Mouse (Mus musculus) kidney, adult 9 months (tissue): ENCODE data around the gene Zc3h12d.

Experiments used
- DNase-seq: peaks from one replicate; pipeline ENCODE4 v3.0.0; 2022

The Zc3h12d gene

DNA sequence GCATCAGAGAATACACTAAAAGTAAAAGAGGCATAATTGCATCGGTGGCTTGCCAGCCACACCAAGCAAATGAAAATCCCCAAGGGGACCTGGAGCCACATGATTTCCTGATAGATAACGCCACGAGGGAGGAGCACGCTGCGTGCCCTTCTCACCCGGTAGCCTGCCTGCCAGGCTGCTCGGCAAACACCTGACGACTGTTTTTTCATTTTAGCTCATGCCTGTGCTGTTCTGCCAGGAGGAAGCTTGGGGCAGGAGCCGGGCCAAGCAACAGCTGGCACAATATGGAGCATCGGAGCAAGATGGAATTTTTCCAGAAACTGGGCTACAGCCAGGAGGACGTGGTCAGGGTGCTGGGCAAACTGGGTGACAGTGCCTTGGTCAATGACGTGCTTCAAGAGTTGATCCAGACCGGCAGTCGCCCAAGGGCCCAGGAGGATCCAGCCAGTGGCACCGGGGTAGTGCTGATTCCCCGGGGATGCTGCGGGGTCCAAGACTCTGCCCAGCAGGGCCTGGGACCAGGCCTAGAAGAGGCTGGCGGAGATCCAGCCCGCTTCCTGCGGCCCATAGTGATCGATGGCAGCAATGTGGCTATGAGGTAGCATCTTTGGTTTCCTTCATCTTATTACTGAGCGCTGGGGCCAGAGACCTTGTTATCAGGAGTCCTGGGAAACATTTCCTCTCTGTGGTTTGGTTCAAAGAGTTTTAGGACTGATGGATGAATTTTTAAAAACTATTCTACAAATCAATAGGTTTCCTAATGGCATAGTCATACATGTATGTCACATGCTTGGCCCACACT, 7.5 kb downstream of the Zc3h12d start:
- no peak for DNase-seq

- DNase-seq: no peak
These were observed 8.1 kb downstream of the Zc3h12d start for GRCm38 (mm10) chr10:7840353-7840733.

DNA sequence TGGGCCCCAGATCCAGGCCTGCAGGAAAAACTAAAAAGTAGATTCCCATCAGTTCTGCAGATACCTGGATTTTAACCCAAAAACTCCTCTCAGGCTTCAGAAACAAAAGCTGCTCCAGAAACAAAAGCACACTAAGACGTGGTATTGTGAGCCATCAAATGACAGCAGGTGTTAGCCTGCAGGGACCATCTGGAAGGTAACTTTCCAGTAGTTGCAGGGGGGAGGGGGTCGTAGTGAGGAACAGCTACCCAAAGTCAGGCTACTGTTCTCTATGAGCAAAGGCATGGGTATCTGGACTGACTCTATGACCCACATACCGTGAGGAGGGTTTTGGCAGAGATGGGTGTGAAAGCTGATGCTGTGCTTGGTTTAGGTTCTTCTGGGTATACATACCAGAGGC, 8.5 kb downstream of the Zc3h12d start:
- no peak for DNase-seq

DNA sequence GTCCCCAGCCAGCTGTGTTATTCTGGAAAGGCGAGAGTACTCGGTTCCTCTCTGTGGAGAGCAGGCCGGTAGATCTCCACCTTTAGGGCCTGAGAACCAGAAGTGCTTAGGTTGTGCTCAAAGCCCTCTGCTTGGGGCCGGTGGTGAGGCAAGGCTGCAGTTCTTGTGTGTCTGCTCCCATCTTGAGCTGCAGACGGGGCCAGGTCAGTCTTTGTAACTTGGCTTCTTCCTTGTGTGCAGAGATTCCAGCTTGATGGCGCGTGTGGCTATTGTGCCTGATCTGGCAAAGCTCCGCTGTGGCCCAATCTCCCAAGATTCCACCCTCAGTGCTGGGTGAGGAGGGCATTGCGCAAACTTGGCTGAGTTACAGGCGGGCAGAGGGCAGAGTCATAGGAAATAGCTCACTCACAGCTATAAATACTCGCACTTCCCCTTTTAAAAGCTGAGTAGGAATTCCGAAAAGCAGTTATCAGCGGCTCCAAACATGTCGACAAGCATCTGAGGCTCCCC, 9.4 kb downstream of the Zc3h12d start:
- peak; percentile 75 for DNase-seq

DNA sequence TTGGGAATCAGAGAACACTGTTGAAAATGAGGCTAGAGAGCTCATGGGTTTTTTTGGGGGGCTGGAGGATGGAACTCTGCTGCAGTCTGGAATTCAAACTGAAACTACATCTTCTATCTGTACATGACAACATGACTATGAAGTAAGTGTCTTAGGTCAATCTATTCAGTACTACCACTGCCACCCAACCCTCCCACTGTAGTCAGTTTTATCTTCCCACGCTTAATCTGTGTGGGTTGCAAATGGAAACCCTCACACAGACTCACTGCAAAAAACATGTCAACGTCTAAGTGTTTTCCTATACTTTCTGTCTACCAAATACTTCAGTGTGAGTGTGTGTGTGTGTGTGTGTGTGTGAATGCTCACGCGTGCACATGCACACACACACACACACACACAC, 10.9 kb downstream of the Zc3h12d start:
- no peak for DNase-seq

- DNase-seq: no peak
These were observed 11.9 kb downstream of the Zc3h12d start for GRCm38 (mm10) chr10:7844161-7844560.

DNA sequence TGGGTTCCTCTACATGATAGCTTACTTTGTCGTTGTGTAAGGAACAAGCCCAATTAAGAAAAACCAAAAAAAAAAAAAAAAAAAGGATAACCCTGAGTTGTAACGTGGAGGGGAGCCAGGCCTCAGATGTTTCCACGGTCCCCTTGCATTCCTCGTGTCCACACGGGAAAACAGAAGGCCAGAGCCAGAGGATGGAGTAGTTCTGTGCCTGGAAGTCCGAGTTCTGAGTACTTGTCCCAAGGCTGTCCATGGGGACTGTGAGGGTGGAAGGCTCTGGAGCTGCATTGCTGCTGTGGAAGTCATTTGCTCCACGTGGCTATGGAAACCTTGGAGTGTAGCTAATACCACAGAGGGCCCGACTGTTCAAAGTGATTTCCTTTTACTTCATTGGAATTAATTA, 12.9 kb downstream of the Zc3h12d start:
- DNase-seq: no peak

DNA sequence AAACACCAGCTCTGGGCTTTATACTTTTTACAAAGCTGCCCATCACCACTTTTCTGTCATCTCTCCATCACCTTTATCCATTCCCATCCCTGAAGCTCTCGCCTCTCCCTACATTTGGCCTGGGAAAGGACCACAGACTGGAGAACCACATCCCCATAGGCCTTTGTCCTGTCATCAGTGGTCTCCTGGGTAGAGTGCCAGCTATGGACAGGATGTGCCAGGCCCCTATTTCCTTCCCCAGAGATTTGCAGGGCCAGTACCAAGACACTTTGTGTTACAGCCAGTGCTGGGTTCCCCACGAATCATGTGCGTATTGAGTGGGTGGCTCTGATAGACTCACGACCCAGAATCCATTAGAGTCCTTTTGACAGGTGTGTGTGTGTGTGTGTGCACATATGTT, 13.7 kb downstream of the Zc3h12d start:
- DNase-seq: no peak

DNA sequence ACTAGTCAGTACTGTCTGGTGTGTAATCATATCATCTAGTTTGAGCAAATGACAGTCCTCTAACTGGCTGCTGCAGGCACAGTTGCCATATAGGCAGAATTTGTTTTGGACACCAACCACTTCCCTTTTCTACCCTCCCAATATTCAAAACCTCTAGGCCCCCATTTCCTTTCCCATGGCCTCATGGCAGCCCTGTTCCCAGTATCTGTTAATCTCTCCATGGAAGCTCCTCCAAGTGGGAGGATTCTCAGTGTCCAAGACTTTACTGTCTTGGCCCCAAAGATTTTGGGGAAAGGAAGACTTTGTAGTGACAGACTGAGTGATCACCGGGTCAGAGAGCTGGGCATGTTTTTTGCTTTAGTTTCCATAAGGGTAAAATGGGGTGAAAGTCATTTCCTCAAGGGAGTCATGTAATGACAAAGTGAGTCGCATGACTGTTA, 14.9 kb downstream of the Zc3h12d start:
- no peak for DNase-seq

DNA sequence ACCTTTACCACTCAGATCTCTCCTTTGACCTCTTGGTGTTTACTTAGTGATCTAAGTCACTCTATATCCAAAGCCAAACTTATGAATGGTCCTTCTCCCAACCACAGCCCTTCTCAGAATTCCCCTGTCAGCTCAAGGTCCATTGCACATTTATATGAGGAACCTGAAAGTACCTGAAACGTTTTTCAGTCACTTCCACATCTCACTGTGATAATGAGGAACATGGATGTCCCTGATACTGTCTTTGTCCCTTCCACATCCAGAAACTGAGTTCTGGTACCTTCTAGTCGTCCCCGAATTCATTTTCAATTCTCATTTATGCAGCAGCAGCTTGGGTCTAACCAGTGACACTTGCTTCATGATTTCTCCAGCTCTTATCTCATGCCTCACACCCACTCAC, 19.6 kb downstream of the Zc3h12d start:
- DNase-seq: no peak

DNA sequence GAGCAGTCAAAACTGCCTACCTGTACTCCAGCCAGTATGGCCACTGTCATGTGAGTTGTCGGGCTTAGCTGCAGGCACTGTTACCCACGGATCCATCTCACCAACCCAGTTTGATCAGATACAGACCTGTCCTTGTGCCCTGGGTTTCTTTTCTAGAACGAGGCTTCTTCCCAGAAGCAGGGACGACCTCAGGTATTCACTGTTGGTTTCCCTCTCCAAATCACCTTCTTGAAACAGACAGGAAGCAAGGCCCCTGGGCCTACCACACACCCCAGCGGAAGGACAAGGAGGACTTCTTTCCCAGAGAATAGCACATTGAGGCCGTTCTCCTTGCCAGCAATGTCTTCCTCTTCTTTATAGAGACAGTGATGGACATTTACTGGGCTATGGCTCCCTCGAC, 28.2 kb downstream of the Zc3h12d start:
- DNase-seq: no peak

- DNase-seq: no peak
These were observed 29.1 kb downstream of the Zc3h12d start for GRCm38 (mm10) chr10:7861259-7861936.

GRCm38 (mm10) chr10:7861937-7862657, 29.8 kb downstream of the Zc3h12d start:
- no peak for DNase-seq

GRCm38 (mm10) chr10:7863411-7863810, 31.1 kb downstream of the Zc3h12d start:
- no peak for DNase-seq

DNA sequence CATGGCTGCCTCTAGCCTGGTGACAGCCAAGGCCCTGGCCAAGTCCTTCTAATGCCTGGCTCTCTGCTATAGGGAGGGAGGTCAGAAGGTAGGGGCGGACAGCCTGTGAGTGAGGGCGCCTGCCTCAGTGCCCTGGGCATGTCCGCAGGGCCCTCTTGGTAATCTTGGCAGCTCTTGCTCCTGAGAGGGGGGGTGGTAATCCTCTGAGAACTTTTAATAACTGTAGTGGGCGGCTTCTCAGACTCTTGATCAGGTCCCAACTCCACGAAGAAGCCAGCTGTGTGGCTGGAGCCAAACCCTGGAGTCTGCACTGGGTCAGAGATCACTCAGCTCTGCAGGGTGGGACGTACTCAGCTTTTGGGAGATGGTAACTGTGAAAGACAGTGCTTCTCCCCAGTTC, 31.9 kb downstream of the Zc3h12d start:
- no peak for DNase-seq

GRCm38 (mm10) chr10:7864806-7865205, 32.5 kb downstream of the Zc3h12d start:
- DNase-seq: no peak

GRCm38 (mm10) chr10:7866762-7867665, 34.7 kb downstream of the Zc3h12d start:
- DNase-seq: peak; percentile 19

DNA sequence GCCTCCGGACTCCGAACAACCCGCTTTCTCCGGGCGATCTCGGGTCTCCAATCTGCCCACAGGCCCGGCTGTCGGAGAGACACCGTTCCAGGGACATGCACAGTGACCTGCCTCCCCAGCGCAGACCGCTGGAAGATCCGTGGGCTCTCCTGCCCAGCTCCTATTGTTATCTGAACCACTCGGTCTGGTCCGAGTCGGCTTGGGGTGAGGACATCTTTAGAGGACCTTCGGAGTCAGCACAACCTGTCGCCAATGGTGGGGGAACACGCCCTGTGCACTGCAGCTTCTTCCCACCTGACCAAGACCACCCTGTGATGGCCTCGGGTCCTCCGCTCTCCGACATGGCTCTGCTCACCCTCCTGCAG, 35.4 kb downstream of the Zc3h12d start:
- DNase-seq: no peak

GRCm38 (mm10) chr10:7869746-7870145, 37.5 kb downstream of the Zc3h12d start:
- no peak for DNase-seq

- peak; percentile 15 for DNase-seq
These were observed 38.5 kb downstream of the Zc3h12d start for GRCm38 (mm10) chr10:7870571-7871315.

DNA sequence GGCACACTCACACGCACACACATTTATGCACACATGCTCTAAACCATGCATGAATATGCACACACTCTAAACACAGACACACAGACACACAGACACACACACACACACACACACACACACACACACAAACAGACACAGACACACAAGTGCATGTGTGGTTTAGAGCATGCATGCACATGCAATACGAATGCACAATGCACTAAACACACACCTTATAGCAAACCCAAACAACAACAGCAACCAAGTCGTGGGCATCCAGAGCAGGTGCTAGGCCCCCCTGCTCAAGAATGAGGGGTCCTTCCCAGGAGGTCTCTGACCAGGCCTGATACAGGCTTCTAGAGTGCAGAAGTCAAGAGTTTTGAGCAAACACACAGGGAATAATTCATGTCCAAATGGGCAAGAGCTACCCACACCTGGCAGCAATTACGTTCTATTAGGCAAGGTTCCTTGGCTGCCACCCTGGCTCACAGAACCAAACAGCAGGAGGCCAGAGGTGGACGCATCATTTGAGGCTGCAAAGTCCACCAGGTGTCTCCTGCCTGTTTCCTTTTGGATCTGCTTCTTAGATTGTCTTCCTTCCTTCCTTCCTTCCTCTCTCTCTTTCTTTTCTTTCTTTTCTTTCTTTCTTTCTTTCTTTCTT, 39.2 kb downstream of the Zc3h12d start:
- no peak for DNase-seq
